Mouse (Mus musculus) testis, adult 2 months (tissue): ENCODE results near the gene Rrp1b. TPM values are rescaled to one million over a fixed set of nuclear protein-coding genes. Genes with fewer than 3 reads are reported as not detected.

Experiments
- H3K27ac ChIP-seq: fragments of 200-500 bp; 2 replicates; pipeline ENCODE4 v1.5.1; 2012; ENCODE audit warnings: low read depth, low read length; ENCODE audit not compliant: control insufficient read depth, insufficient read depth
- H3K27me3 ChIP-seq: fragments of 200-500 bp; 2 replicates; pipeline ENCODE4 v1.6.1; 2012; ENCODE audit warnings: mild to moderate bottlenecking, low read length, moderate library complexity; ENCODE audit not compliant: control insufficient read depth, insufficient read depth
- H3K36me3 ChIP-seq: fragments of 200-500 bp; 2 replicates; pipeline ENCODE4 v1.6.1; 2012; ENCODE audit warnings: mild to moderate bottlenecking, low read length; ENCODE audit not compliant: control insufficient read depth, insufficient read depth
- H3K4me1 ChIP-seq: fragments of 200-500 bp; 2 replicates; pipeline ENCODE4 v1.6.1; 2012; ENCODE audit warnings: low read length; ENCODE audit not compliant: control insufficient read depth, insufficient read depth
- H3K4me3 ChIP-seq: fragments of 200-500 bp; 2 replicates; pipeline ENCODE4 v1.5.1; 2012; ENCODE audit warnings: low read depth, mild to moderate bottlenecking, low read length, moderate library complexity, mixed read lengths; ENCODE audit not compliant: control insufficient read depth
- CTCF ChIP-seq: fragments of 200-500 bp; IDR thresholded peaks from 2 replicates; pipeline ENCODE4 v1.5.1; 2012; ENCODE audit warnings: low read depth, mild to moderate bottlenecking, inconsistent platforms, low read length, moderate library complexity; ENCODE audit not compliant: control insufficient read depth, insufficient read depth, insufficient replicate concordance
- POLR2A ChIP-seq: fragments of 200-500 bp; IDR thresholded peaks from 2 replicates; pipeline ENCODE4 v1.6.1; 2012; ENCODE audit warnings: low read depth, mild to moderate bottlenecking, inconsistent platforms, low read length, moderate library complexity; ENCODE audit not compliant: control insufficient read depth
- polyA plus RNA-seq: library from polyadenylated mRNA; depleted of rRNA; stranded (reverse); fragments of >200 nt; gene quantifications from 2 replicates; pipeline ENCODE4 v1.2.3, GENCODE M21; 2012; rRNA removed

The Rrp1b gene
- polyA plus RNA-seq, 1 experiment: 6.7 TPM

GRCm38 (mm10) chr17:32110980-32111780 is 75.3 kb downstream of the Rrp1b start:
- TF ChIP-seq CTCF: no peak
- TF ChIP-seq POLR2A: no peak
- H3K4me1 ChIP-seq: peaks cover 14% of the 10 kb centered on the region
- no peak overlapping the region for H3K27ac ChIP-seq
- H3K4me3 ChIP-seq: no peak overlapping the region
- H3K36me3 ChIP-seq: no peaks in the 10 kb centered on the region
- H3K27me3 ChIP-seq: no peaks in the 10 kb centered on the region

Other genes with a start within 250 kb of the Rrp1b start
- 19.2 and 26.4 TPM in 2 replicates for gene Sik1, start 180.3 kb upstream of the Rrp1b start, polyA plus RNA-seq
- gene Hsf2bp, start 249 bp downstream of the Rrp1b start, polyA plus RNA-seq: 32.3 and 34.3 TPM in 2 replicates
- 1.5 and 1.7 TPM in 2 replicates for gene Notch3, start 130.8 kb downstream of the Rrp1b start, polyA plus RNA-seq
- gene Ephx3, start 153.4 kb downstream of the Rrp1b start, polyA plus RNA-seq: 0.10 and 0.11 TPM in 2 replicates
- gene Brd4, start 248.6 kb downstream of the Rrp1b start, polyA plus RNA-seq: 17.3 and 17.6 TPM in 2 replicates